Mouse (Mus musculus): ENCODE data around the gene Rnf224. TPM values are rescaled to one million over a fixed set of nuclear protein-coding genes. Genes with fewer than 3 reads are reported as not detected.

Rnf224 gene
- polyA plus RNA-seq, 1 experiment from 2014 or later = not detected

- Histone ChIP-seq H3K36me3 (replicated peaks; ENCODE audit: control insufficient read depth, insufficient read depth, low read depth, low read length) (no peaks in the 10 kb centered on the region; the same call in 1 of the 2 replicates), H3K4me1 (ENCODE audit: control insufficient read depth, insufficient read depth, low read length) (no peaks in the 10 kb centered on the region; the same call in 1 of the 2 replicates)
- no peak for ATAC-seq (replicated peaks; ENCODE audit: insufficient number of reproducible peaks, low FRiP score, low TSS enrichment, low read depth)
These were observed 15.7 kb upstream of the Rnf224 start for GRCm38 (mm10) chr2:25252331-25252730.

GRCm38 (mm10) chr2:25246183-25247072 is 9.8 kb upstream of the Rnf224 start, which contains the start of gene AL732309.1:
Gene AL732309.1, minus strand, starts transcription at chr2:25246863.
- 89% methylated on average over 10 of the region's 10 CpGs for WGBS
- DNase-seq (ENCODE audit: low spot score) (no peak), ATAC-seq (replicated peaks; ENCODE audit: insufficient number of reproducible peaks, low FRiP score, low TSS enrichment, low read depth) (no peak)
- Histone ChIP-seq H3K36me3 (replicated peaks; ENCODE audit: control insufficient read depth, insufficient read depth, low read depth, low read length) (no peaks in the 10 kb centered on the region; the same call in 1 of the 2 replicates), H3K4me3 (ENCODE audit: low read depth, low read length) (no peak within 1 kb of the TSS), H3K27ac (replicated peaks; ENCODE audit: low read depth, low read length) (no peak within 1 kb of the TSS), H3K27me3 (ENCODE audit: control insufficient read depth, insufficient read depth, low read length) (peaks cover 19% of the 10 kb centered on the region), H3K9ac (replicated peaks; ENCODE audit: low read length) (no peak within 1 kb of the TSS), H3K4me2 (ENCODE audit: low read depth, low read length) (no peak within 1 kb of the TSS), H3K4me1 (ENCODE audit: control insufficient read depth, insufficient read depth, low read length) (peaks cover 6% of the 10 kb centered on the region; the same call in 1 of the 2 replicates), H3K9me3 (replicated peaks; ENCODE audit: control insufficient read depth, low read length) (no peaks in the 10 kb centered on the region)

More at GRCm38 (mm10) chr2:25252331-25252730, 15.7 kb upstream of the Rnf224 start:
- Histone ChIP-seq H3K4me2 (ENCODE audit: low read depth, low read length) (no peak overlapping the region), H3K27me3 (ENCODE audit: control insufficient read depth, insufficient read depth, low read length) (no peaks in the 10 kb centered on the region), H3K9ac (replicated peaks; ENCODE audit: low read length) (no peak overlapping the region), H3K27ac (replicated peaks; ENCODE audit: low read depth, low read length) (no peak overlapping the region), H3K4me3 (ENCODE audit: low read depth, low read length) (no peak overlapping the region), H3K9me3 (replicated peaks; ENCODE audit: control insufficient read depth, low read length) (no peaks in the 10 kb centered on the region)
- WGBS = 87% methylated on average over 1 of the region's 1 CpGs
- DNase-seq (ENCODE audit: low spot score) = no peak

- Histone ChIP-seq H3K9ac (replicated peaks; ENCODE audit: low read length) (no peak overlapping the region), H3K27ac (replicated peaks; ENCODE audit: low read depth, low read length) (no peak overlapping the region), H3K4me2 (ENCODE audit: low read depth, low read length) (no peak overlapping the region), H3K9me3 (replicated peaks; ENCODE audit: control insufficient read depth, low read length) (no peaks in the 10 kb centered on the region), H3K4me3 (ENCODE audit: low read depth, low read length) (no peak overlapping the region), H3K36me3 (replicated peaks; ENCODE audit: control insufficient read depth, insufficient read depth, low read depth, low read length) (no peaks in the 10 kb centered on the region; the same call in 1 of the 2 replicates), H3K27me3 (ENCODE audit: control insufficient read depth, insufficient read depth, low read length) (peaks cover 25% of the 10 kb centered on the region), H3K4me1 (ENCODE audit: control insufficient read depth, insufficient read depth, low read length) (peaks cover 8% of the 10 kb centered on the region; the same call in 1 of the 2 replicates)
- WGBS = 86% methylated on average over 4 of the region's 4 CpGs
- ATAC-seq (replicated peaks; ENCODE audit: insufficient number of reproducible peaks, low FRiP score, low TSS enrichment, low read depth) (no peak), DNase-seq (ENCODE audit: low spot score) (no peak)
These were observed 7.6 kb upstream of the Rnf224 start for GRCm38 (mm10) chr2:25244144-25244543.

- Histone ChIP-seq H3K36me3 (replicated peaks; ENCODE audit: control insufficient read depth, insufficient read depth, low read depth, low read length) (no peaks in the 10 kb centered on the region; the same call in 1 of the 2 replicates), H3K4me3 (ENCODE audit: low read depth, low read length) (no peak overlapping the region), H3K4me2 (ENCODE audit: low read depth, low read length) (peak overlapping the region; percentile 95), H3K4me1 (ENCODE audit: control insufficient read depth, insufficient read depth, low read length) (peaks cover 8% of the 10 kb centered on the region; the same call in 1 of the 2 replicates), H3K9me3 (replicated peaks; ENCODE audit: control insufficient read depth, low read length) (no peaks in the 10 kb centered on the region), H3K9ac (replicated peaks; ENCODE audit: low read length) (no peak overlapping the region), H3K27ac (replicated peaks; ENCODE audit: low read depth, low read length) (no peak overlapping the region), H3K27me3 (ENCODE audit: control insufficient read depth, insufficient read depth, low read length) (peaks cover 25% of the 10 kb centered on the region)
- ATAC-seq (replicated peaks; ENCODE audit: insufficient number of reproducible peaks, low FRiP score, low TSS enrichment, low read depth) (no peak), DNase-seq (ENCODE audit: low spot score) (no peak)
- 75% methylated on average over 8 of the region's 8 CpGs for WGBS
These were observed 6.8 kb upstream of the Rnf224 start for GRCm38 (mm10) chr2:25243342-25243741.

GRCm38 (mm10) chr2:25242101-25242506 is 5.5 kb upstream of the Rnf224 start, which contains the start of the genes Rnf208 and Cysrt1:
Gene Rnf208, plus strand, starts transcription at chr2:25242255.
Gene Cysrt1, minus strand, starts transcription at chr2:25242452.
- DNase-seq (ENCODE audit: low spot score) (no peak), ATAC-seq (replicated peaks; ENCODE audit: insufficient number of reproducible peaks, low FRiP score, low TSS enrichment, low read depth) (no peak)
- H3K9me3 ChIP-seq (replicated peaks; ENCODE audit: control insufficient read depth, low read length) = no peaks in the 10 kb centered on the region
- peak within 1 kb of the TSS; percentile 60 for H3K9ac ChIP-seq (replicated peaks; ENCODE audit: low read length)
- peaks cover 25% of the 10 kb centered on the region for H3K27me3 ChIP-seq (ENCODE audit: control insufficient read depth, insufficient read depth, low read length)
- H3K27ac ChIP-seq (replicated peaks; ENCODE audit: low read depth, low read length) = no peak within 1 kb of the TSS
- under 1% methylated on average over 25 of the region's 59 CpGs for WGBS
- H3K4me3 ChIP-seq (ENCODE audit: low read depth, low read length) = peak within 1 kb of the TSS; percentile 54
- peak within 1 kb of the TSS; percentile 95 for H3K4me2 ChIP-seq (ENCODE audit: low read depth, low read length)
- H3K36me3 ChIP-seq (replicated peaks; ENCODE audit: control insufficient read depth, insufficient read depth, low read depth, low read length) = no peaks in the 10 kb centered on the region
- peaks cover 8% of the 10 kb centered on the region; the same call in 1 of the 2 replicates for H3K4me1 ChIP-seq (ENCODE audit: control insufficient read depth, insufficient read depth, low read length)

- no peaks in the 10 kb centered on the region for H3K36me3 ChIP-seq (replicated peaks; ENCODE audit: control insufficient read depth, insufficient read depth, low read depth, low read length)
- peak overlapping the region; percentile 54 for H3K4me3 ChIP-seq (ENCODE audit: low read depth, low read length)
- no peak overlapping the region for H3K27ac ChIP-seq (replicated peaks; ENCODE audit: low read depth, low read length)
- H3K4me1 ChIP-seq (ENCODE audit: control insufficient read depth, insufficient read depth, low read length) = peaks cover 8% of the 10 kb centered on the region; the same call in 1 of the 2 replicates
- DNase-seq (ENCODE audit: low spot score) = no peak
- no peaks in the 10 kb centered on the region for H3K9me3 ChIP-seq (replicated peaks; ENCODE audit: control insufficient read depth, low read length)
- WGBS = 24% methylated on average over 6 of the region's 6 CpGs
- H3K27me3 ChIP-seq (ENCODE audit: control insufficient read depth, insufficient read depth, low read length) = peaks cover 25% of the 10 kb centered on the region
- 0 out of 2 replicates have a peak overlapping the region, but pooled peaks have one; percentile 60 for H3K9ac ChIP-seq (replicated peaks; ENCODE audit: low read length)
- ATAC-seq (replicated peaks; ENCODE audit: insufficient number of reproducible peaks, low FRiP score, low TSS enrichment, low read depth) = no peak
- peak overlapping the region; percentile 95 for H3K4me2 ChIP-seq (ENCODE audit: low read depth, low read length)
These were observed 4.8 kb upstream of the Rnf224 start for GRCm38 (mm10) chr2:25241438-25241775.

- Histone ChIP-seq H3K9ac (replicated peaks; ENCODE audit: low read length) (peak overlapping the region; percentile 34), H3K27ac (replicated peaks; ENCODE audit: low read depth, low read length) (no peak overlapping the region), H3K36me3 (replicated peaks; ENCODE audit: control insufficient read depth, insufficient read depth, low read depth, low read length) (no peaks in the 10 kb centered on the region), H3K4me2 (ENCODE audit: low read depth, low read length) (peak overlapping the region; percentile 55), H3K9me3 (replicated peaks; ENCODE audit: control insufficient read depth, low read length) (no peaks in the 10 kb centered on the region), H3K4me3 (ENCODE audit: low read depth, low read length) (peak overlapping the region; percentile 54), H3K4me1 (ENCODE audit: control insufficient read depth, insufficient read depth, low read length) (peaks cover 8% of the 10 kb centered on the region; the same call in 1 of the 2 replicates), H3K27me3 (ENCODE audit: control insufficient read depth, insufficient read depth, low read length) (peaks cover 25% of the 10 kb centered on the region)
- DNase-seq (ENCODE audit: low spot score) = peak; percentile 86
- 1% methylated on average over 29 of the region's 29 CpGs for WGBS
- ATAC-seq (replicated peaks; ENCODE audit: insufficient number of reproducible peaks, low FRiP score, low TSS enrichment, low read depth) = peak; percentile 74
These were observed 4.3 kb upstream of the Rnf224 start for GRCm38 (mm10) chr2:25240723-25241437.
